Mouse (Mus musculus) CH12.LX (cell line): Measurements from ENCODE around the gene Fgfr2.

Experiments used
- CHD2 ChIP-seq: IDR thresholded peaks from 2 replicates; pipeline ENCODE4 v1.6.1; 2011; ENCODE audit warnings: low read length, improper control_type of control experiment
- CTCF ChIP-seq, 2 experiments: IDR thresholded peaks in 1 of 2; conservative IDR thresholded peaks in 1 of 2; 2 replicates each; pipeline ENCODE4 v1.5.1; 2011 to 2012; ENCODE audit warnings: low read depth in 2 of 2, low read length in 2 of 2, improper control_type of control experiment in 1 of 2, inconsistent platforms in 1 of 2, mild to moderate bottlenecking in 1 of 2, moderate library complexity in 1 of 2
- MYC ChIP-seq: IDR thresholded peaks from 2 replicates; pipeline ENCODE4 v1.6.1; 2011; ENCODE audit warnings: low read depth, mild to moderate bottlenecking, improper control_type of control experiment, low read length
- POLR2A ChIP-seq: IDR thresholded peaks from 2 replicates; pipeline ENCODE4 v1.6.1; 2011; ENCODE audit warnings: low read depth, mild to moderate bottlenecking, improper control_type of control experiment, low read length
- RAD21 ChIP-seq: IDR thresholded peaks from 2 replicates; pipeline ENCODE4 v1.6.1; 2011; ENCODE audit warnings: low read depth, mild to moderate bottlenecking, low read length, improper control_type of control experiment, moderate library complexity
- TCF12 ChIP-seq: IDR thresholded peaks from 2 replicates; pipeline ENCODE4 v1.6.1; 2014; ENCODE audit warnings: low read depth, mild to moderate bottlenecking, inconsistent platforms, low read length, improper control_type of control experiment
- ZMIZ1 ChIP-seq: IDR thresholded peaks from 2 replicates; pipeline ENCODE4 v1.6.1; 2012; ENCODE audit warnings: low read depth, mild to moderate bottlenecking, inconsistent platforms, low read length, improper control_type of control experiment
- ZNF384 ChIP-seq: IDR thresholded peaks from 2 replicates; pipeline ENCODE4 v1.6.1; 2012; ENCODE audit warnings: low read depth, low read length, improper control_type of control experiment, inconsistent platforms

DNA sequence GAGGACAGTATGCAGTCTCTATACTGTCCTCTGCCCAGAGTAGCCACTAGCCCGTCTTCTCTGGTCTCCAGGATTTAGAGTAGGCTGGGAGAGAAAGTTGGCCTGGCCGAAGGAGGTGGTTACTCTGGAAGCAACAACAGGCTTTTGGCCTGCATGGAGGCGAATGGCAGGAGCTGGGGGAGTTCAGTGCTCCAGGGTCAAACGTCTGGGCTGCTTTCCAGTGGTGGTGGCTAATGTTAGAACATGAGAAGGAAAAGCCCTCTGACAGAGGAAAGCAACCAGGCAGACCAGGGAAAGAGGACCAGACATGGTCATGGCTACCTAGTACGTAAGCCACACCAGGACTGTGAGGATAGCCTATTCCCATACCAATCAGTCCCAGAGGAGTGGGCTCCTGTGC is 347.8 kb downstream of the Fgfr2 start:
- TF ChIP-seq POLR2A (no peak), CTCF (conservative IDR thresholded peaks at IDR 0.05 in 1 of 2, IDR thresholded peaks at IDR 0.05 in 1 of 2; ENCODE audit: low read depth in 2 of 2, low read length in 2 of 2) (no peak), TCF12 (no peak), RAD21 (no peak), ZMIZ1 (no peak), ZNF384 (no peak), CHD2 (no peak), MYC (no peak)
